Mouse (Mus musculus) G1E (cell line): Measurements from ENCODE around the gene Sap30bp.
A peak's percentile ranks its signal among the peaks of the same experiment; 100 is the strongest.

Experiments
- CTCF ChIP-seq: IDR thresholded peaks from 2 replicates; pipeline ENCODE4 v1.5.1; 2012; ENCODE audit warnings: low read depth, low read length, inconsistent platforms, mixed read lengths
- GATA1 ChIP-seq: IDR thresholded peaks from 2 replicates; pipeline ENCODE4 v1.6.1; 2012; ENCODE audit warnings: borderline replicate concordance, low read length, inconsistent platforms, mixed read lengths
- TAL1 ChIP-seq: conservative IDR thresholded peaks from 2 replicates; pipeline ENCODE4 v1.6.1; 2012; ENCODE audit warnings: low read depth, low read length, inconsistent platforms, mixed read lengths

DNA sequence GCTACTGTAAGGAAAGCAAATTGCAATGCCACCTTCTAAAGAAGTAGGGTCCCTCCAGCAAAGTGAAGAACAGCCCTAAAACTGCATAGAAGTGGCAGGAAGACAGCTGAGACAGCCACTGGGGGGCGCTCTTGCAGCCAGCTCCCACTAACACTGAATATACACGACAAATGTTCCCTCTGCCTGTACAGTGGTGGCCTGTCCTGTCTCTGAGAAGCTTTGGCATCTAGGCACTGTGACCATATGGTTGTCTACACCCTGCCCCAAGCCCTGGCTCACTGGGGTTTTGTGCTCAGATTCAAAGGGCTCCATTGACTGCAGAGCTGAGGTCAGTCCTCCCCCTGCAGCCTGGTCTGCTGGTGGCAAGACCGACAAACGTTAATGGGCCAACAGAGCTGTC lies 34.2 kb upstream of the Sap30bp start:
- TF ChIP-seq CTCF (peak; percentile 91), TAL1 (no peak), GATA1 (no peak)
